In genomic region chr8:83608398-83608829, GRCm38 (mm10) we compare ENCODE assay signal across 8 mouse cellular contexts. TPM values are rescaled to one million over a fixed set of nuclear protein-coding genes. Genes with fewer than 3 reads are reported as not detected.
A peak's percentile ranks its signal among the peaks of the same experiment; 100 is the strongest.
DNase-seq lines count a peak whose midpoint lies in the region; ATAC-seq and TF ChIP-seq lines count a peak whose summit lies in the region.

No protein-coding gene starts in this region.

- no peaks in the 10 kb centered on the region for H3K9me3 ChIP-seq in hindbrain, embryonic 16.5 days (ENCODE audit: control insufficient read depth, low read length)

- H3K36me3 ChIP-seq in hindbrain, embryonic 16.5 days (ENCODE audit: control insufficient read depth, insufficient read depth, low read length) = peaks cover 22% of the 10 kb centered on the region

- peak overlapping the region; percentile 92 for H3K4me3 ChIP-seq in gastrocnemius, adult 2 months
- H3K4me3 ChIP-seq in hindbrain, embryonic 16.5 days (ENCODE audit: low read length) = peak overlapping the region; percentile 68
- peak overlapping the region; percentile 82 for H3K4me3 ChIP-seq in left cerebral cortex, adult 2 months

- under 1% methylated on average over 51 of the region's 51 CpGs for WGBS in hindbrain, embryonic 16.5 days

- peaks cover 18% of the 10 kb centered on the region for H3K4me1 ChIP-seq in hindbrain, embryonic 16.5 days (ENCODE audit: control insufficient read depth, insufficient read depth, low read depth, low read length)

- peak overlapping the region; percentile 86 for H3K4me2 ChIP-seq in hindbrain, embryonic 16.5 days (ENCODE audit: low read length)

- DNase-seq in MN1 (ENCODE audit: low spot score) = peak; percentile 84
- DNase-seq in c-Kit-positive CD71-positive TER-119-negative erythroid progenitor cells, embryonic 14.5 days (ENCODE audit: low read depth) = peak; percentile 62
- DNase-seq in gastrocnemius, adult 2 months = peak; percentile 92
- DNase-seq in left cerebral cortex, adult 2 months (ENCODE audit: extremely low spot score in 1 of 2, low spot score in 2 of 2) = peak; percentile 78 to 82
- DNase-seq in lung, postnatal 4 days = peak; percentile 88 to 91
- peak; percentile 86 for DNase-seq in right cerebral cortex, adult 18-20 months
- peak; percentile 87 for DNase-seq in urinary bladder, postnatal 14 days (ENCODE audit: low spot score)

- peak; percentile 80 for ATAC-seq in hindbrain, embryonic 16.5 days

- intact Hi-C loops in gastrocnemius, adult 2 months (cut with DNase I) = loop anchor here (5.0 kb wide), 1 partner anchor 41 kb away; the partner anchor contains the start of gene Ndufb7
- intact Hi-C loops in left cerebral cortex, adult 2 months (cut with DNase I) = loop anchor here (2.0 to 5.0 kb wide), 2 partner anchors 44 to 289 kb away; partner anchors contain the start of gene Gipc1

- H3K27ac ChIP-seq in gastrocnemius, adult 2 months = peak overlapping the region; percentile 98
- H3K27ac ChIP-seq in hindbrain, embryonic 16.5 days (ENCODE audit: low read depth, low read length) = peak overlapping the region; percentile 96
- H3K27ac ChIP-seq in left cerebral cortex, adult 2 months = peak overlapping the region; percentile 98

- no peak for TF ChIP-seq CTCF in gastrocnemius, adult 2 months (IDR thresholded peaks at IDR 0.05)
- TF ChIP-seq CTCF in left cerebral cortex, adult 2 months (IDR thresholded peaks at IDR 0.05) = no peak; the same call in 1 of the 2 replicates

- no peaks in the 10 kb centered on the region for H3K27me3 ChIP-seq in hindbrain, embryonic 16.5 days (replicated peaks; ENCODE audit: control insufficient read depth, insufficient read depth, low read length)

- H3K9ac ChIP-seq in hindbrain, embryonic 16.5 days (ENCODE audit: low read depth, low read length) = peak overlapping the region; percentile 82

RNA-seq across cellular contexts. Expression of gene Dnajb1, which starts 0.4 kb away (rescaled TPM):
- 10 to 100 TPM in 1 of 2 experiments, 1 to 10 TPM in 1; 3.6 to 11.8 TPM for total RNA-seq in gastrocnemius, adult 2 months (2021)
- 60.8 and 61.8 TPM in 2 replicates for polyA plus RNA-seq in hindbrain, embryonic 16.5 days (2015; fragmentation: Nextera tagmentation; extraction: Ambion mirVana)
- total RNA-seq in left cerebral cortex, adult 2 months (2021) = 10 to 100 TPM; 50.1 to 71.0 TPM

RNA-seq across cellular contexts. Expression of gene Tecr, which starts 0.6 kb away (rescaled TPM):
- total RNA-seq in gastrocnemius, adult 2 months (2021) = 100 to 1,000 TPM; 416 to 566 TPM
- polyA plus RNA-seq in hindbrain, embryonic 16.5 days (2015; fragmentation: Nextera tagmentation; extraction: Ambion mirVana) = 1,512 and 1,598 TPM in 2 replicates
- total RNA-seq in left cerebral cortex, adult 2 months (2021) = 100 to 1,000 TPM; 572 to 605 TPM

RNA-seq across cellular contexts. Expression of gene Ndufb7, which starts 41.9 kb away (rescaled TPM):
- total RNA-seq in gastrocnemius, adult 2 months (2021) = 100 to 1,000 TPM; 282 to 397 TPM
- polyA plus RNA-seq in hindbrain, embryonic 16.5 days (2015; fragmentation: Nextera tagmentation; extraction: Ambion mirVana) = 339 and 367 TPM in 2 replicates
- total RNA-seq in left cerebral cortex, adult 2 months (2021) = 100 to 1,000 TPM; 144 to 147 TPM

RNA-seq across cellular contexts. Expression of gene Gipc1, which starts 44.1 kb away (rescaled TPM):
- 10 to 100 TPM; 17.8 to 20.3 TPM for total RNA-seq in gastrocnemius, adult 2 months (2021)
- polyA plus RNA-seq in hindbrain, embryonic 16.5 days (2015; fragmentation: Nextera tagmentation; extraction: Ambion mirVana) = 135 TPM in 2 replicates
- 10 to 100 TPM; 84.6 to 88.2 TPM for total RNA-seq in left cerebral cortex, adult 2 months (2021)

RNA-seq across cellular contexts. Expression of gene Ptger1, which starts 58.1 kb away (rescaled TPM):
- total RNA-seq in gastrocnemius, adult 2 months (2021) = under 1 TPM; 0.08 to 0.39 TPM
- 0.61 and 0.87 TPM in 2 replicates for polyA plus RNA-seq in hindbrain, embryonic 16.5 days (2015; fragmentation: Nextera tagmentation; extraction: Ambion mirVana)
- total RNA-seq in left cerebral cortex, adult 2 months (2021) = 1 to 10 TPM in 1 of 2 experiments, under 1 TPM in 1; 0.95 to 2.2 TPM

Comparison
In these comparisons a context has a peak if more than half of its experiments do, and no peak if none do; other contexts are left out.
1. Peak in every context shown above with its lines: DNase-seq, ATAC-seq, H3K4me3 ChIP-seq and H3K27ac ChIP-seq.